Mouse (Mus musculus) c-Kit-positive CD71-positive TER-119-negative erythroid progenitor cells, embryonic 14.5 days (primary cell): ENCODE measurements around the gene Igsf9.

Source experiments
- DNase-seq: peaks from one replicate; pipeline ENCODE4 v3.0.0-alpha.2; 2013; ENCODE audit warnings: low read depth

The Igsf9 gene

DNA sequence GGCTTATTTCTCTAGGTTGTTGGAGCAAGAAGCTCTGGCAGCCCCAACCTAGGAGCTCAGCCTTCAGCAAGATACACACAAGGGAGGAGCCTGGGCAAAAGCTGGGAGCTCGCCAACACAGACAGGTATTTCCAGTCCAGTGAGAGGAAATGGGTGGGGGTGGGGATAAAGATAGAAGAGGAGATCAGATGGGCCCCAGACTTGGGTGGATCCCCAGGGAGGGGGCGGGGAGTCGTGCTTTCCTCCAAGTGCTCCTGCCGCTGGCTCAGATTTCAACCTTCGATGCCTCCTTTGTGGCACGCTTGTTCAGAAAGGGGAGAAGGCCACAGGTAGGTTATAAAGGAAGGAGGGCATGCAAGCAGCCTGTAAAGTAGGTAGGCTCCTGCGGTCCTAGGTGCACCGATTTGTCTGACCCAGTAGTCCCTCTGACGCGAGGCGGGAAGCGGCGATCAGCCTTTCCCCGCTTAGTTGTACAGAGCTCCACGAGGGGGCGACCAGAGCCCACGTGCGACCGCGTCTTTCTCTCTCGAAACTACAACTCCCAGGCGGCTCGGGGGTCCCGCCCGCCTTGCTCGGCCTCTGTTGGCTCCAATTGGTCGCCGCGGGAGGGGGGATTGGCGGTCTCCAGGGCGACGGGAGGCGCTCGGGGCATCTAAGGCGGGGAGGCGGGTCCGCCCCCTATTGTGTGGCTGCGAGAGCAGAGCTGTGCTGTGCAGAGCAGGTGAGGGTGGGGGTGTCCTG, at the start of gene Igsf9:
Gene Igsf9, plus strand, starts transcription at position 249 of the 741 bp plus-strand sequence.
- no peak for DNase-seq

DNA sequence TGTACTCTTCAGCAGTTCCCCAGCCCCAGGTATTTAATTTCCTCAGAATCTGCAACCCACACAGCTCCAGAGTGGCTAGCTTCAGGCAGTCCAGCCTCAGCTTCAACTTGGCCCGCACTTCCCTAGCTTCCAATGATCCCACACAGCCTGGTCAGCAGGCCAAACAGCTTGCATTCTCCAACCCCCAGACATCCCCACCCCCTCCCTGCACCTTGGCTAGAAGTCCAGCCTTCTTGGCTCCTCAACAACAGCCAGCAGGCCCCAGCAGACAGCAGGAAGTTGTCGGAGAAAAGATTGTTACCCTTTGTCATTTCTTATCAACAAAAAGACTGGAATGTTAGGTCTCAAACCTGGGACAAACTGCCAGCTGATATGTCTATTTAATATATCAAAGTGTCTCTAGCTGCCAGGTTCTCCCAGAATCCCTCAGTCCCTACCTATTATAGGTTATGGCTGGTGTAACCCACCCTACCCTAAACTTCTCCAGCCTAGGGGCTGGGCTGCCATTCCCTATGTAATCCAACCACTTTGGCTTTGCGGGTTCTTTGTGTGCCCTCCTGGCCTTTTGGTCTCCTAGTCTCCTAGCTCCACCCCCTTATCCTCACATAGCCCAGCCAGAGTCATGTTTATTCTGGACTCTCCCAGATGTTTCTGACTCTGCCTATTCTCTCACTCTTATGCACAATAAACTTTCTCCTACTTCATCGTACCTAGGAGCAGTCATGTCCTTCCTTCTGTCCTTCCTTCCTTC, 49.6 kb upstream of the Igsf9 start:
- DNase-seq: no peak

DNA sequence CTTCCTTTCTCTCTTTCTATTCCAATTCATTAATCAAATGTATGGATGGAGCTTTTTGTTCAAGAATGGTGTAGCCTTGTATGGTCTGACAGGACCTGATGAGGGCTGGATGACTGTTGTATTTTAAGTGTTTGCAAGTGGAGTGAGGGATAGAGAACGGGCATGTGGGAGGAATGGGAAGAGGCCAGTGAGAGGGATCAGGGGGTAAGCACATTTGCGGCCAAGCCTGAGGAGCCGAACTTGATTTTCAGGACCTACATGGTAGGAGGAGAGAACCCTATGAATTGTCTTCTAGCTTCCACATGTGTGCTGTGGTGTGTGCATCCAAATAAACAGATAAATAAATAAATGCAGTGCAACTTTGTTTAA, 49.0 kb upstream of the Igsf9 start:
- DNase-seq: no peak

DNA sequence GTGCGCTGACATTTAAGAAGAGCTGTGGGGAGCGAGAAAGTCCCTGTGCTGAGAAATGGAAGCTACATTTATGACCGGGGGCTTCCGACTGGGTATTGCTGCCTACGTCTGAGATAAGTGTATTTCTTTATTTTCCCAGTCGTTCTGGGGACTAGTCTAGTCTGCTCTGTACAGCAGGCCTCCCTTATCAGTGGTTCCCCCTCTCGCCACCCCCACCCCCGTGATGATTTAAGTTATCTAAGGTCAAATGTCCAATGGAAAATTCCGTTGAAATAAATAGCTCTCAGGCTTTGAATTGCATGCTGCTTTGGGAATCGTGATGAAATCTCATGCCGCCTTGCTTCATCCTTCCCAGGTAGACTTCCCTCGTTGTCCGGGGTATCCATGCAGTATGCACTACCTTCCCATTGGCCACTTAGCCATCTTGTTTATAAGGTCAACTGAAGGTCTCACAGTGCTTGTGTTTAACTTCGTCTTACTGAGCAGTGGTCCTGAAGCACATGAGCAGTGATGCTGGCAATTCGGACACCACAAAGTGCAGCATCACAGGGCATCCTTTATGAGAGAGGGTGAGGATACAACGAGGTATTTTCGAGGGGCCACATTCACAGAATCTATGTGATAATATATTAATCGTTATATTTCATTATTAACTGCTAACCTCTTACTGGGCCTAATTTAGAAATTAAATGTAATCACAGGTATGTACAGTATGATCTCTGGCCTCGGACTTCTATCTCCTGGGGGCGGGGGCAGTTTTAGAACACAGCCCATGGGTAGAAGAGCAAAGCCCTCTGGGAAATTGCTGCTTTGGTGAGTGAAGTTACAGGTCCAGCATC, 48.4 kb upstream of the Igsf9 start:
- DNase-seq: no peak

DNA sequence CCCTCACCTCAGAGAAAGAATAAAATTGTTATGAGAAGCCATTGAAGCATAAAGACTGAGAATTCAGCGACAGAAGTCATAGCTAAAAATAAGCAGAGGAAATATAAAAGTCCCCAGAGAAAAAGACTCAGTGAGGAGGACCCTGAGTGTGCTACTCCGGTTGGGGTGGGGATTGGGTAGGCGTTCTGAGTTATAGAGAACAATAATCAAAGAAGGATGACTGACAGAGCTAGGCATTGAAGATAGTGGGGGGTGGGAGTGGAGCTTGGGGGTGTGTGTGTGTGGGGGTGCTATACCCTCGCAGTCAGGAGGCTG, 47.8 kb upstream of the Igsf9 start:
- no peak for DNase-seq

DNA sequence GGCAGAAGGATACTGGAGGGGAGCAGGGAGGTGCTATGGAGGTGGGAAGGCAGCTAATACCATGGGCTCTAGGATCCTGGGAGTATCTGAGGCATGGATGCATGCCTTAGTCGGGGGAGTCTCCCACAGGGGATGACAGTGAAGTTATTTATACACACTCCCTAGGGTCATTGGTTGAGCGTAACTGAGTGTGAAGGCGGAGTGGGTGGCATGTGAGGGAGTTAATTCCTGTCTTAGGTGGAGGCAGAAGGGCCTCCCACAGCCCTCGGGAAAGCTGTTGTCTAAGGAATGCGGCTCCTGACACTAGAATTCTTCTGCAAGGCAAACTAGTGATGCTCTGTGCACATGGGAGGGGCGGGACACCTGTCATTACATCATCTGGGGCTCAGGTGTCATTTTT, 44.8 kb upstream of the Igsf9 start:
- DNase-seq: no peak

DNA sequence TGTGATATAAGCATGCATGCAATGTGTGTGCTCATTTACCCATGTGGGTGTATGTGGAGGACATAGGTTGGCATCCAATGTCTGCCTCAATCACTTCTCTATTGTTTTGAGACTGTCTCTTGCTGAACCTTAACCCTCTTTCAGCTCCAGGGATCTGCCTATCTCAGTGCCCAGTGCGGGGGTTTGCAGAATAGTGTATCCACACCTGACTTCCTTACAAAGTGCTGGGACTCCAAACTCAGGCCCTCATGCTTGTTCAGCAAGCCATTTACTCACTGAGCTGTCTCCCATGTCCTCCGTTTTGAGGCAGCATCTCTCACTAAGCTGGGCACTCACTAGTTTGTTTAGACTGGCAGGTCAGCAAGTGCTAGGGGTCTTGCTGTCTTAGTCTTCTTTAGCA, 43.0 kb upstream of the Igsf9 start:
- no peak for DNase-seq

DNA sequence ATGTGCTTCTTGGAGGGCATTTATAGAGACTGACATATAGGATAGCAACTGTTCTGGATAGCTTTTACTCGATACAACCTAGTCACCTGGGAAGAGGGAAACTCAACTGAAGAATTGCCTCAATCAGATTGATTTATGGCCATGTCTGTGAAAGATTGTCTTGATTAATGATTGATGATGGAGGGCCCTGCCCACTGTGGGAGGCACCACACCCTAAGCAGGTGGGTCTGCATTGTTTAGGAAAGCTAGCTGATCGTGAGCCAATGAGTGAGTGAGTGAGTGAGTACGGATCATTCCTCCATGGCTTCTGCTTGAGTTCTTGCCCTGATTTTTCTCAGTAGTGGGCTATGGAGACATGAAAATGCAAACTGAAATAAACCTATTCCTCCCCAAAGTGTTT, 41.1 kb upstream of the Igsf9 start:
- DNase-seq: no peak

DNA sequence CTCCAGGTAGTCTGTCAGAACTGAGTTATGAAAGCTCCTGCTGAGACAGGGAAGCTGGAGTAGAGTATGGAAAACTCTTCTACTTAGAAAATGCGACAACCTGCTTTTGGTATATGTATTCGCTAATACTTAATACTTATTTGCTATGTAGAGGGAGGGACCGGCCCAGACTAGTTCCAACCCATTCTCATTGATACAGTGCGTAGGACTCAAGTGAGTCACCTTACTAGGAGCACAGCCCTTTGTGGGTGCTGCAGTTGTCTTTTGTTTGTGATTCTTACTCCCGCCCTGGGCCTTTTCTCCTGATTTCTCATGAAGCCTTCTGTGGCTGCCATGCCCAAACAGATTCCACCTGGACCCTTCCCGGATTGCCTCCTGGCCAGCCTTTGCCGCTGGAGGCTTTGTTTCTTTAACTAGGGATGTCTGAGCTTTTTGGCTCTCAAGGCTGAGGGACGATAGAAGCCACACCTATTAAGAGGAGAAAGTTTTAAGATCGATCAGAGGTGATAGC, 39.6 kb upstream of the Igsf9 start:
- no peak for DNase-seq

DNA sequence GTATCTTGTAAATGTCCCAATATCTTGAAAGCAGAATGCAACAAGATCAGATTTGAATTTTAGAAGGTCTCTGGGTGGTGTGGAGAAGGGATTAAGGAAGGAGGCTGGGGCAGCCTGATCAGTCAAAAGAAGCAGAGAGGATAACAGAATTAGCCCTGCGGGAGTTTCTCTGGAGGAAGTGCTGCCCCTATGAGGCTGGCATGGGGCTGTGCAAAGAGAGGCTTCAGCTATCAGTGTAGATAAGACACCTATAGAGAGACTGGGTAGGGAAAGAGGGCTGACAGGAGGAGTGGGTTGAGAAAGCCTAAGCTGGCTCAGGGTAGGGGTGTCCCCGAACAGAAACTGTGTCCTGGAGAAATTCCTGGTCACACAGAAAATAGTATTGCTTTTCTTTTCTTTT, 31.4 kb upstream of the Igsf9 start:
- no peak for DNase-seq

DNA sequence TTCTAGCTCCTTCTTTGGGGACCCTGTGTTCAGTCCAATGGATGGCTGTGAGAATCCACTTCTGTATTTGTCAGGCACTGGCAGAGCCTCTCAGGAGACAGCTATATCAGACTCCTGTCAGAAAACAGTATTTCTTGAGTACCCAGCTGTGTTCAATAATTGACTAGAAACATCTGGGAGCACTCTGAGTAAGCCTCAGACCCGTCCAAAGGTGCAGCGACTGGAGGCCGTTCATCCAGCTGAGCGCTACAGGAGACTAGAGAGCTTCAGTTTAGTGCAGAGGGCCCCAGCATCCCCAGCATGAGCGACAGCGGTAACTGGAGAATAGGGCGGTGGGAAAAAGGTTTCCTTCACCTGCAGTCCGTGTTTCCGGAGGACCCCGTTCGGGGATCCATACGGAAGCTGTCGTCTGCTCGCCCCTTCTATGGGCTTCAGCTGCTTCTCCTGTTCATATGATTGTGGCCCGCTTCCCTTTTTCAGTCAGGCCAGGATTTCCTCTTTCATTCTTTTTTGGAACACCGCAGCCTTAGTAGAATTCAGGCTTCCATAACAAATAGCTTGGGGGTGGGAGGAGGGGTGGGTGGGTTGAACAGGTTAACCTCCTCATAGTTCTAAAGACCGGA, 30.6 kb upstream of the Igsf9 start:
- no peak for DNase-seq

DNA sequence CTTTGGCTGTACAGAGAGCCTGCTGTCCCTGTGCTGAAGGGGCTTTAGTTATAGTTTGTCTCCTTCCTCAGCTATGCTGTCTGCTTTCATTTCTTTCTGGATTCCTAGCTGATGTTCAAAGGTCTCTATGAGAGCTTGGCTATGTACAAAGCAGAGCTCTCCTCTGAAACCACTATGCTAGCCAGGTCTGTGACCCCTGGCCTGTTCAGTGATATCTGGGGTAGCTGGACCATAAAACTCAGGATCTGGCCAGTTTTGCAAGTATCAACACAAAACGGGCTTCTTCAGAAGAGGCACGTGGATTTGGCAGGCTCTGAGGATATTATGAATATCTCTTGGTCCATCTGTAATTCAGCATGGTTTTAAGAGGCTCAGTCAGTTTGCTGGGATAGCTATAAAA, 28.7 kb upstream of the Igsf9 start:
- DNase-seq: no peak

DNA sequence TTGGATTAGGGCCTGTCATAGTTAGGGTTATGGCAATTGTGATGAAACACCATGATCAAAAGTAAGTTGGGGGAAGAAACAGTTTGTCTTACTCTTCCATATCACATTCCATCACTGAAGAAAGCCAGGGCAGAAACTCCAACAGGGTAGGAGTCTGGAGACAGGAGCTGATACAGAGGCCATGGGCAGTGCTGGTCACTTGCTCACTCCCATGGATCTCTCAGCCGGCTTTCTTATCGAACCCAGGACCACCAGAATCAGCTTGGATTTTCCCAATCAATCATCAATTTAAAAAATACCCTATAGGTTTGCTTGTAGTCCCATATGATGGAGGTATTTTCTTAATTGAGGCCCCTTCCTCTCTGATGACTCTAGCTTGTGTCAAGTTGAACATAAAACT, 27.8 kb upstream of the Igsf9 start:
- DNase-seq: no peak

DNA sequence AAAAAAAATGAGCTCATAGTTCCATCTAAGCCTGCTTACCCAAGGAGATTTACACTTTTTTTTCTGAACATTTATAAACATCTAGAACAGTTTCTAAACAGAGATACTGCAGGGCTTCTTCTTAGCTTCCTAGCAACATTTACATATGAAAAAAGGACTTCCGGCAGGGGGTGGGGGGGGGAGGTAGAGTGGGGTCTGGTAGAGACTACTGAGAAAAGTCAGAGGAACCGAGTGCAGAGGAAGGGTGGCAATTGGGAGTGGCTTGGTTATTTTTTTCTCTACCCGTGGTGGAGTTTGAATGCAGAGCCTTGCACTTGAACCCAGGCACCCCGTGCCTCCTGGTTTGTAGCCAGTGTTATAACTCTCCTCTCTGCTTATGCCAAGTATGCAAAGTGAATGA, 26.2 kb upstream of the Igsf9 start:
- DNase-seq: no peak

DNA sequence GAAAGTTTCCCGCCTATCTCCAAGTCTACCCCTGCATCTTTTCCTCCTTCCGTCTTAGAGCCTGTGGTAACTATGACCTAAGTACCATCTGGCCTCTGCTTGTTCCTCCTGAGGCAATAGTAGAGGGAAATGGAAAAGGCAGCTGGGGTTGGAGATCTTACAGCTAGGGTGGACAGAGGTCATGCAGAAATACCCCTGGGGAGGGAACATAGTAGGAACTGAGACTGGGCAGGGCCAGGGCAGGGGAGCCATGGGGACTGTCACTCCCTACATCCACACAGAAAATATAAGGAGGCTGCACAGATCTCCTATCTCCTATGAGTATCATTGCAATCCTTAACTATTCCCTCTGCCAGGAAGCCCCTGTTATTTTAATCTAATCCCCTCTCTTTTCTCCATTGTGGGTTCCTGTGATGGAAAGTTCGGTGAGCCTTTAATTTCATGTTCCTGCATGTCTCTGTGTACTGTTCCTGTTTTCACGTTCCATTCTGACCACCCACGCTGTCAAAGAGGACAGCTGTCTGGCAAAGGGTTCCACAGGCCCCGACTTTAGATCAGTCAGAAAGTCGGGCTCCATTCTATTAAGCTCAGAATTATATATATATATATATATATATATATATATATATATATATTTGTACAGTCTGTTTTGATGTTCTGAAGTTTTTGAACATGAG, 25.4 kb upstream of the Igsf9 start:
- DNase-seq: no peak

DNA sequence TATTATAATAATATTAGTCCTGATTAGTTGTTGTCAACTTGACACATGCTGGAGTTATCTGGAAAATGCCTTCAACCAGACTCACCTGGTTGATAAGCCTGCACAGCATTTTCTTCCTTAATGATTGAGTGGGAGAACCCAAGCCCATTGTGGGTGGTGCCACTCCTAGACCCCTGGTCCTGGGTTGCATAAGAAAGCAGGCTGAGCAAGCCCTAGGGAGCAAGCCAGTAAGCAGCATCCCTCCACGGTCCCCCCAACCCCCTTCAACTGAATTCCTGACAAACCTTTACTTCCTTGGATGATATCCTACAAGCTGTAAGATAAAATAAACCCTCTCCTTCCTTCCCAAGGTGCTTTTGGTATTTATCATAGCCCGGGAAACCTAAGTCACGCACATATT, 24.4 kb upstream of the Igsf9 start:
- DNase-seq: no peak

DNA sequence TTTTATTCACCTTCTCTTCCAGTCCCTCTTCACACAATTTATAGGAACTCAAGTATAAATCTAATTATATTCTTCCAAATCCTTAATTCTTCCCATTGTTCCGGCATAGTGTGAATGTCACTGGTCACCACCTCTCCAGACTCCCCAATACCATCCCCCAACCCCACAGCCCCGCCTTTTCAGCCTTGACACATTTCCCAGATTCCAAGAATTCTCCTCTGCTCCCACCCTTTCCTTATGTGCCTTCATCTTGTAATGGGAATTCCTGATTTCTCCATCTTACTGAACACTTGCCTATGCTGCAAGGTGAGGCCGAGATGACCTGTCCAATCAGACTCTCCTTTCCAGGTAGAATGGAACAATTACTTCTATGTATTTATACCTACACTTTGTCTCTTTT, 23.5 kb upstream of the Igsf9 start:
- no peak for DNase-seq

DNA sequence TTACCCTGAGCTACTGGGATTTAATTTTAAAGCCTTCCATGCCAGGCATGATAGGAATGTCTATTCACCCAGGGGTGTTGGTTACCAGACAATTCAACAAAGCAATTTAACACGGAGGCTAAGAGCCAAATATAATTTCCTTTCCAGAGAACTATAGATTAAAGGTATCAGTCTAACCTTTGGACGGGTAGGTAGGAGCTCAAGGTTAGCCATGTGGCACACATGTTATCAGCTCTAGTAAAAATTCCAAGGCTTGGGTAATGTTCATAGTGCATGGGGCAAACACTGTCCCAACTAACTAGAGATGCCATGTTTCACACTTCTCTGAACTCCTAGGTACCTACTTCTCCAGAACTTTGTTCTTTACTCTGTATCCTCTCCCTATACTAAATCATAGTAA, 20.0 kb upstream of the Igsf9 start:
- no peak for DNase-seq

DNA sequence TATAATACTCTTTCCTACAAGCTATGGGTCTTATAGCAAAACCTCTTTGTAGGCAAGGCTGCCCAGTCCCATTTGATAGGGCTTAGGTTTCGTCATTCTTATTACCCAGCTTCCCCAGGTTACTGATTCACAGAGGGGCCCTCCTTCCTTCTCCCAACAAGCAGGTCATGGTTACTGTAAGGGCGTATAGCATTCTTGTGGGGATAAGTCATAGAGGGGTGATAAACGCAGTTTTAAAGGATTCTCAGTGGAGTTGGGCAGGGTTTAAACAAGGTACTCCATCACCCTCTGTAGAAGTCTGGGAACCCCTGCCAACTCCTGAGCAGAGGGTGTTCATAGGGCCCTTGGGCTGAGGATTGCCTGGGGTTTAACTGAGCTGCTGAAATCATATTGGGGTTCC, 19.1 kb upstream of the Igsf9 start:
- no peak for DNase-seq

DNA sequence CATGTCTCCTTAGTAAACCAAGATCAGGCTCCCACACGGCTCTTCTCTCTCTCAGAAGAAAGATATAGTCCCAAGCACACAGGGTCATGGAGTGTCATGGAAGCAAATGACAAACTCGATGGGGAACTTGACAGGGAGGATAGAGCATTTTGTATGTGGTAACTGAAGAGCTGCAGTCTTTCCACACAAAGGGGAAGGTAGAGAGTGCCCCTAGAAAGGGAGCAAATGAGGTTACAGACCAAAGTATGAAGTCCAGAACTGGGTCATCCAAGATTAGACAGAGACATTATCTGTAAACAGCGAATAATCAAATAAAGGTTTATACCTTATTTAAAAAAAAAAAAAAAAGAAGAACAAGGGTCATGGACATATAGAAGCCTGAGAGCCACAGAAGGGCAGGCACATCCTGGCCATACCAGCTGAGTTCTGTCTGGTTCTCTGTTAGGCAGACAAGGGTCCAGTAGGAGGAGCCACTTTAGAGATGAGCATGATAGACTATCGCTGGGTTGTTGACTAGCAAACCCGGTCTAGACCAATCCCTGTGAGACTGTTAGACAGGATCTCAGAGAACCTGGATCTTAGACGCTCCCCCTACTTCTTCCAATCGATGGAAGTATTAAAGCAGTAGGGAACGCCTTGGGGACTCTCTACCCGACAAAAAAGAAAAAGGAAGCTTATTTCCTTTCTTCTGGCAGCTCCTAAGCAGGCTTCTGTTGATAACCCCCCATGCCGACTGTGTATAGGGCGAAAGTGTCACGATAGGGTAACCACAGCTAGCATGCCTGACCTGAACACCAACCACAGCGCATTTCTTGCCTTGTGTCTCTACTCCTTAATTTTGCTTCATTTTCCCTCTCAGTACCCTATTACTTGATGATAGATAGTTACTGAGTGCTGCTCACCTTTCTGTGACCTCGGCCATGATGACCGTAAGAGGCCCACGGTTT, 17.9 kb upstream of the Igsf9 start:
- no peak for DNase-seq
